Mouse (Mus musculus) brown adipose tissue, adult 24 weeks (tissue): ENCODE measurements around the gene Begain. TPM values are rescaled to one million over a fixed set of nuclear protein-coding genes. Genes with fewer than 3 reads are reported as not detected.
A peak's percentile ranks its signal among the peaks of the same experiment; 100 is the strongest.

Experiments used
- H3K27ac ChIP-seq: fragments of 200-500 bp; replicated peaks from 2 replicates; pipeline ENCODE4 v1.5.1; 2012; ENCODE audit warnings: low read depth, mild to moderate bottlenecking, low read length
- H3K4me1 ChIP-seq: fragments of 200-500 bp; 2 replicates; pipeline ENCODE4 v1.6.1; 2012; ENCODE audit warnings: low read length, mixed read lengths; ENCODE audit not compliant: control insufficient read depth, insufficient read depth, insufficient read length
- H3K4me3 ChIP-seq: fragments of 200-500 bp; 2 replicates; pipeline ENCODE4 v1.5.1; 2012; ENCODE audit warnings: low read depth, mild to moderate bottlenecking, low read length, moderate library complexity; ENCODE audit not compliant: insufficient read depth
- polyA plus RNA-seq: library from polyadenylated mRNA; stranded (reverse); fragments of >200 nt; gene quantifications from 2 replicates; pipeline ENCODE4 v1.2.4, GENCODE M21; 2012; ENCODE audit not compliant: missing spikeins, insufficient read depth, insufficient read length

Begain gene
- polyA plus RNA-seq, 1 experiment = 0.40 TPM

- Histone ChIP-seq H3K27ac (no peak overlapping the region), H3K4me3 (no peak overlapping the region), H3K4me1 (no peaks in the 10 kb centered on the region)
Measured at GRCm38 (mm10) chr12:109074106-109074505, 6.1 kb upstream of the Begain start.

GRCm38 (mm10) chr12:109071248-109071647 lies 3.2 kb upstream of the Begain start:
- H3K4me3 ChIP-seq = no peak overlapping the region
- no peaks in the 10 kb centered on the region for H3K4me1 ChIP-seq
- no peak overlapping the region for H3K27ac ChIP-seq

- no peak overlapping the region for H3K27ac ChIP-seq
- H3K4me3 ChIP-seq = no peak overlapping the region
- H3K4me1 ChIP-seq = no peaks in the 10 kb centered on the region
Measured at GRCm38 (mm10) chr12:109069751-109070150, 1.7 kb upstream of the Begain start.

GRCm38 (mm10) chr12:109068738-109069137 lies 721 bp upstream of the Begain start:
- Histone ChIP-seq H3K4me1 (no peaks in the 10 kb centered on the region), H3K27ac (no peak overlapping the region), H3K4me3 (no peak overlapping the region)

- Histone ChIP-seq H3K4me3 (peak overlapping the region; percentile 51), H3K27ac (no peak overlapping the region), H3K4me1 (no peaks in the 10 kb centered on the region)
Measured at GRCm38 (mm10) chr12:109067561-109068135, 369 bp downstream of the Begain start.

- Histone ChIP-seq H3K4me3 (no peak overlapping the region), H3K27ac (no peak overlapping the region), H3K4me1 (no peaks in the 10 kb centered on the region)
Measured at GRCm38 (mm10) chr12:109058660-109059059, 9.4 kb downstream of the Begain start.

GRCm38 (mm10) chr12:109057736-109058135 lies 10.3 kb downstream of the Begain start:
- no peak overlapping the region for H3K27ac ChIP-seq
- H3K4me1 ChIP-seq = no peaks in the 10 kb centered on the region
- H3K4me3 ChIP-seq = no peak overlapping the region

- peak overlapping the region; percentile 49 for H3K4me3 ChIP-seq
- no peak overlapping the region for H3K27ac ChIP-seq
- no peaks in the 10 kb centered on the region for H3K4me1 ChIP-seq
Measured at GRCm38 (mm10) chr12:109053020-109053806, 14.8 kb downstream of the Begain start.

- Histone ChIP-seq H3K4me3 (no peak overlapping the region), H3K27ac (no peak overlapping the region), H3K4me1 (no peaks in the 10 kb centered on the region)
Measured at GRCm38 (mm10) chr12:109049949-109050348, 18.1 kb downstream of the Begain start.

- Histone ChIP-seq H3K4me1 (no peaks in the 10 kb centered on the region), H3K4me3 (no peak overlapping the region), H3K27ac (no peak overlapping the region)
Measured at GRCm38 (mm10) chr12:109045581-109045980, 22.4 kb downstream of the Begain start.

GRCm38 (mm10) chr12:109044497-109044896 lies 23.5 kb downstream of the Begain start:
- no peak overlapping the region for H3K4me3 ChIP-seq
- H3K4me1 ChIP-seq = no peaks in the 10 kb centered on the region
- H3K27ac ChIP-seq = no peak overlapping the region

GRCm38 (mm10) chr12:109039311-109039710 lies 28.7 kb downstream of the Begain start:
- Histone ChIP-seq H3K4me3 (no peak overlapping the region), H3K27ac (no peak overlapping the region), H3K4me1 (no peaks in the 10 kb centered on the region)

GRCm38 (mm10) chr12:109038179-109038819 lies 29.7 kb downstream of the Begain start:
- Histone ChIP-seq H3K27ac (no peak overlapping the region), H3K4me1 (no peaks in the 10 kb centered on the region), H3K4me3 (no peak overlapping the region)

GRCm38 (mm10) chr12:109037026-109037425 lies 31.0 kb downstream of the Begain start:
- no peak overlapping the region for H3K27ac ChIP-seq
- no peak overlapping the region for H3K4me3 ChIP-seq
- no peaks in the 10 kb centered on the region for H3K4me1 ChIP-seq

GRCm38 (mm10) chr12:109023780-109024179 lies 44.2 kb downstream of the Begain start:
- no peaks in the 10 kb centered on the region for H3K4me1 ChIP-seq
- no peak overlapping the region for H3K4me3 ChIP-seq
- no peak overlapping the region for H3K27ac ChIP-seq

GRCm38 (mm10) chr12:109022966-109023365 lies 45.1 kb downstream of the Begain start:
- Histone ChIP-seq H3K27ac (no peak overlapping the region), H3K4me3 (no peak overlapping the region), H3K4me1 (no peaks in the 10 kb centered on the region)
